Mouse (Mus musculus) retina, postnatal 1 day (tissue): ENCODE data around the gene Osgep.
"Not testable (repeated sequence)": the region's sequence is repeated elsewhere in the genome, so short reads cannot be mapped to it uniquely, and the experiment has no call there.

Experiments
- DNase-seq: peaks from one replicate; pipeline ENCODE4 v3.0.0-alpha.2; 2012

The Osgep gene

DNA sequence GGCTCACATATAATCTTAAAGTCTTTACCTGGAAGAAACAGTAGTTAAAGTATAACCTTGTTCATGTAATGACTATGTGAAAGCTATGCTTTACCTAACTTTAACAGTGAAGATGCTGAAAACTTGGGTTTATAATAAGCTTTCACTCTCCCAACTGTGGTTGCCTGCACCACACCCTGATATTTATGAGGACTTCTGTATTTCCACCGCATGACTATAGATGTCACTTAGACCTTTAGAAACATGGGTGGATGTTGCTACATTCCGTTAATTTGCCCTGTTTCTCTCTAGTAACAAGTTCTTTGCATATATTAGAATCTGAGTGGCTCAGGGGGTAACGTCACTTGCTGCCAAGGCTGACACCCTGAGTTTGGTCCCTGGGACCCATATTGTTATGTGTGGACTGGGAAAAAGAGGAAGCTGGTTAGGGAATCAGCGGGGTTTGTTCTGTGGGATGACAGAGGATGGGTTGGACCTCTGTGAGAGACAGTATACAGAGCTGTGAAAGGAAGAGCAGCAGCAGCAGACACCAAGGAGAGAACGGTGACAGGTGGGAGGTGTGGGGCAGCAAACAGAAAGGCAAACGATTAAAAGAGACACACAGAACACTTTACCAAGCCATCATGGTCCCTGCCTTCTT, 49.0 kb downstream of the Osgep start:
- DNase-seq, result no peak

DNA sequence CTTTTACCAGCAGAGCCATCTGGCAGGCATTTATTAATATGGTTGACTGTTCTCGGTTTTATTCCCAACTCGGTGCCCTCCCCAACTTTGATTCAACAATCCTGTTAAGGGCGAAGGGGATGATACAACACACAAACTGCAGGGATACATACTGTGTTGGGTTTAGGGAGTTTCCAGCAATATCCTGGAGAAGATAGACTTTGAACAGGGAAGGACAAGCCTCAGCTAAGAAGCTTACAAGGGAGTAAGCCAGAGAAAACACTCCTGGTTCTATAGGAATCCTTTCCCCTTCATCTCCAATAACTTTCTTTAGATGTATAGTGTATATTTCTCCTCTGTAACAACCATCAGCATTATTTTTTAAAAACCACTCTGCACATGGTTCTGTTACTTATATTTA, 49.5 kb downstream of the Osgep start:
- no peak for DNase-seq

DNA sequence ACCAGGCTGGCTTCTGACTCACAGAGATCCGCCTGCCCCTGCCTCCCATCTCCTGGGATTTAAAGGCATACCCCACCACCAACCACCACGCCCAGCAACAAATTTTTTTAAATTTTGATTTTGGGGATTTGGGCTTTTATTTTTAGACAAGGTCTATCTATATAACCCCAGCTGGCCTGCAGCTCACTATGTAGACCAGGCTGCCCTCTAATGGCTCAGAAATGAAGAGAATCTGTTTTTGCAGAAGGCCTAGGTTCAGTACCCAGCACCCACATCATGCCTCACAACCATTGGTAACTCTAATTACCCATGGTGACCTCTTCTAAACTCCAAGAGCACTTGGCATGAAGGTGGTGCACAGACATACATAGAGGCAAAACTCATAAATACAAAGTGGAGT, 53.4 kb downstream of the Osgep start:
- DNase-seq, result no peak

DNA sequence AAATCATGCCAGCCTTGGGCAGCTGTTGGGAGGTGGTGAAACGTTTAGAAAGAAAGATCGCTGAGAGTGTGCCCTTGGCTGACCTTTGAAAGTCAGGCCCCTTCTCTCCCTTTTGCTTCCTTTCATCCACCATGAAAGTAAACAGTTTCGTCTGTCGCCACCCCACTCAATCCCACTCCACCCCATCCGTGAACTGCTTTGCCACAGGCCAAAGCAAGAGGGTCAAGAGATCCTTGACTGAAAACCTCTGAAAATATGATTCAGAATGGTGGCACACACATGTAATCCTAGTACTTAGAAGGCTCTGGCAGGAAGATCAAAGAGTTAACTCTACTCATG, 53.9 kb downstream of the Osgep start:
- DNase-seq, result no peak

DNA sequence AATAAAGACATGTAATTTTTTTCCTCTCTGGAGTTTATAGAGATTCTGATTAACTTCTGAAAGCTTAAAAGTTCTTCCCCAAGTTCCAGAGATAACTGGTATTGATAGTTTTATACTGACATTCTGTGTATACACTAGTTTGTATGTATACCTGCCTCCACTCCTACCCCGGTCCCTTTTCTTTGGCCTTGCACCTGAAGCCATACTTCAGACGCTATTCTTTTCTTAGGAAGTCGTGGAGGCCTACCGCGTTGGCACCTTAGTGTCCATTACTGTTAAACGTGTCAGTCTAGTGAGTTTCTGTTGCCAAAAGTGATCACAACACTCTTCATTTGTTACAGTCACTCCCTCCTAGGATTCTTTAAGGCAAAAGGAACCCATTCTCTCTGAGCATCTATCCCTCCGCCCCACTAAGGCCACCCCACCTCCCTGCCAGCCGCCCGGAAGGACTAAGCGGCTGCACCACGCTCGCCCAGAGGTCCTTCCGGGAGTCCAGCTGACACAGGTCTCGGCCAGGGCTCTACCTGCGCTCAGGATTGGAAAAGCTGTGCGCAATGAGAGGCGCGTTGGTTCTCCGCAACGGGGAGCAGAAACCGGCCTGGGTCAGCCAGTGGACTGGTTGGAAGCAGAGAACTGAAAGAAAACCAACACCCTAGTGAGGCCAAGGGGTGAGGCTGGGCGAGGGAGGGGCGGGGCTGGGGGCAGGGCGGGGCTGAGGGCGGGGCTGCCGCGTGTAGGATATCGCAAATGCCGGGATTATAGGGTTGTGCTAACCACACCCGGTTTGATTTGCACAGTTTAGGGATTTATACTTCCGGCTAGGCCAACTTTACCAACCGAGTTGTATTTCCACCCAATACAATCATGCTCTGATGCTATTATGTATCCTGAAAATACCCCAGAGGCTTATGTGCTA, 54.5 kb downstream of the Osgep start, which contains the start of gene Tep1:
Tep1 (minus strand) TSS at position 672 of the 916 bp plus-strand sequence.
- DNase-seq, result peak; percentile 86

DNA sequence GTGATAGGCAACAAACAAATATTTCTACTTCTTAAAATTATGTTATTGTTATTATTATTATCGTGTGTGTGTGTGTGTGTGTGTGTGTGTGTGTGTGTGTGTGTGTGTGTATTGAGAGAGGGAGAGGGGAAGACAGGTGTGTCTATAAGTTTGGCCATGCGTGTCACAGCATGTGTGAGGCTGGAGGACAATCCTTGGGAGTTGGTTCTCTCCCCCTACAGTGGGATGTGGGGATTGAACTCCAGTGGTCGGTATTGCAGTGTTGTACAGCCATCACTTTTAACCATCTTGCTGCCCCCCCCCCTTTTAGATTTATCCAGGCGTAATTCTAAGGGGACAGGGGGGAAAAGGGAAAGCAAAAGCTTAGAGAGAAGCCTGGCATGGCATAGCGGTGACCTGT, 56.0 kb downstream of the Osgep start:
- no peak for DNase-seq

DNA sequence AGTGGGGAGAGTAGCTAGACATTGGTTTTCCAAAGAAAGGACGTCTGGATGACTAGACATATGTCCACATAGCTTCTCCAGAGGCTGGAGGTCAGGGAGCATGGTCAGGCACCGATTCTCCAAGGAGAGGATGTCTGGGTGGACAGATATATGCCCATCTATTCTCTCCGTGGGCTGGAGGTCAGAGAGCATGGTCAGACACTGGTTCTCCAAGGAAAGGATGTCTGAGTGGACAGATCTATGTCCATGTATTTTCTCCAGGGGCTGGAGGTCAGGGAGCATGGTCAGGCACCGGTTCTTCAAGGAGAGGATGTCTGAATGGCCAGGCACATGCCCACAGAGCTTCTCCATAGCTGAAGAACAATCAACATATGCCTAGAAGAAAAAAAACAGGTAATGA, 56.5 kb downstream of the Osgep start:
- DNase-seq, result no peak

DNA sequence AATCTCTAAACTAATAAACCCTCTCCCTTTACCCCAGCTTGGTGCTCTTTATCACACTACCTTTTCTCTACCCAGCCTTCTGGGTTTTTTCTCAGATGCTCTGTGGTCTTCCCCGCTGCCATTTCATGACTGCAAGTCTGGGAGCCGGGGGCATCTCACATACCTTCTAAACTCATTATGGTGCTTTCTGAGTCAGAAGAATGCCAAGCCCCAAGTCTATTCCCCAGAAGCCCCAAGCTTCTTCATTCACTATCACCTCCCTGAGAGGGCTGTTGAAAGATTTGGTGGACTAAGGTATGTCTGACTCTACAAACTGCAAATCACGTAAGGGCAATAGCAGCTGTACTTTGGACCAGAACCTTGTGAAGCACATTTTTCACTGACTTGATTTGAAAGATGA, 57.7 kb downstream of the Osgep start:
- DNase-seq, result no peak

DNA sequence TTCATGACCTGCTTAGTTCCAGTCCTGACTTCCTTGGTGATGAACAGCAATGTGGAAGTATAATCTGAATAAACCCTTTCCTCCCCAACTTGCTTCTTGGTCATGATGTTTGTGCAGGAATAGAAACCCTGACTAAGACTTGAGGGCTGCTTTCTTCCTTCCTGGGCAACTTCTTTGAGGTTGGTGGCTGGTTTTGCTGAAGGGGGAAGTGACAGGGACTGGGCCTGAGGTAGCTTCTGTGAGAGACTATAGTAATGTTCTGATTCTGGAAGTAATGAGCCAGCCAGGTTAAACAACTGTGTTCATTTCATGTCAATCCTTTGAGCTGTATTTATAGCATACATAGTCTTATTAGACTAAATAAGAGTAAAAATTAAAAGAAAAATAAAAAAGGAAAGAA, 59.7 kb downstream of the Osgep start:
- not testable (repeated sequence) for DNase-seq

DNA sequence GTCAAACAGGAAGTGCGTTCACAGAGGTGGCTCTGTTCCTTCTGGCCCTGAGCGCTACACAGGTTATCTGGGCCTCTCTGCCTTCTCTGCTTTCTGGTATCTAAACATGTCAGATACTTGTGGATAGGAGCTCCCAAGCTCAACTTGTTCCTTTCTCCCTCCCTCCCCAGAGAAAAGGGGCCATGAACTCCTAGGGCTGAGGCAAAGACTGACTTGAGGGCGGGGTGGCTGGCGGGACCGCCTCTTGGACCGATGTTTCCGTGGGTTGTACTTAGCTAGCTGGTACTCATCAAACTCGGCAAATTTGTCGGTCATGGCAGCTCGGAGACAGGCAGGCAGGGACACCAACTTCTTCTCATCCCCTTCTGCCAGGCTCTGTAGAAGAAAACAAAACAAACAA, 62.1 kb downstream of the Osgep start:
- no peak for DNase-seq
